Mouse (Mus musculus) spleen, adult 10 weeks (tissue): Measurements from ENCODE around the gene Zc3h8. TPM values are rescaled to one million over a fixed set of nuclear protein-coding genes. Genes with fewer than 3 reads are reported as not detected.

ENCODE experiments used
- polyA plus RNA-seq: library from polyadenylated mRNA; stranded (reverse); fragments of 350-450 nt; fragmentation: Illumina TruSeq; extraction: RNeasy Lipid Tissue Mini Kit (QIAGEN cat#74804); gene quantifications from one replicate; pipeline ENCODE4 v1.2.3, GENCODE M21; 2015; ENCODE audit warnings: low replicate concordance; ENCODE audit not compliant: insufficient read depth

Gene Zc3h8
- polyA plus RNA-seq = 11.8 TPM

GRCm38 (mm10) chr2:128943538-128944528 lies at the start of gene Zc3h8:
TSS of gene Zc3h8 (minus strand) at chr2:128944077.

GRCm38 (mm10) chr2:128967661-128968441 lies 24.0 kb upstream of the Zc3h8 start, which contains the start of gene Gm10762:
TSS of gene Gm10762 (minus strand) at chr2:128967725.

GRCm38 (mm10) chr2:128966641-128967580 lies 23.0 kb upstream of the Zc3h8 start, which contains the start of gene Zc3h6:
TSS of gene Zc3h6 (plus strand) at chr2:128967402.

Other genes with a start within 250 kb of the Zc3h8 start
- 54.8 TPM for gene Mertk, start 245.1 kb downstream of the Zc3h8 start, polyA plus RNA-seq
- 49.8 TPM for gene Tmem87b, start 126.0 kb downstream of the Zc3h8 start, polyA plus RNA-seq
- 0.21 TPM for gene Fbln7, start 81.1 kb downstream of the Zc3h8 start, polyA plus RNA-seq
- 11.0 TPM for gene Zc3h6, start 23.3 kb upstream of the Zc3h8 start, polyA plus RNA-seq
- gene Gm10762, start 23.6 kb upstream of the Zc3h8 start, polyA plus RNA-seq = 2.3 TPM
- gene Vinac1, start 104.1 kb upstream of the Zc3h8 start, polyA plus RNA-seq = not detected
- 4.3 TPM for gene Ttl, start 121.9 kb upstream of the Zc3h8 start, polyA plus RNA-seq
- 25.6 TPM for gene Polr1b, start 156.9 kb upstream of the Zc3h8 start, polyA plus RNA-seq
- 11.9 TPM for gene Chchd5, start 185.6 kb upstream of the Zc3h8 start, polyA plus RNA-seq